Mouse (Mus musculus): ENCODE data around the gene Pold1.

- TF ChIP-seq CTCF (IDR thresholded peaks at IDR 0.05; ENCODE audit: insufficient read depth, low read depth, low read length) (peak; percentile 76), POLR2A (IDR thresholded peaks at IDR 0.05; ENCODE audit: insufficient read depth, low read depth, low read length) (no peak)
Observed at GRCm38 (mm10) chr7:44521710-44522109, 26.9 kb downstream of the Pold1 start.
